In the genomic region with DNA sequence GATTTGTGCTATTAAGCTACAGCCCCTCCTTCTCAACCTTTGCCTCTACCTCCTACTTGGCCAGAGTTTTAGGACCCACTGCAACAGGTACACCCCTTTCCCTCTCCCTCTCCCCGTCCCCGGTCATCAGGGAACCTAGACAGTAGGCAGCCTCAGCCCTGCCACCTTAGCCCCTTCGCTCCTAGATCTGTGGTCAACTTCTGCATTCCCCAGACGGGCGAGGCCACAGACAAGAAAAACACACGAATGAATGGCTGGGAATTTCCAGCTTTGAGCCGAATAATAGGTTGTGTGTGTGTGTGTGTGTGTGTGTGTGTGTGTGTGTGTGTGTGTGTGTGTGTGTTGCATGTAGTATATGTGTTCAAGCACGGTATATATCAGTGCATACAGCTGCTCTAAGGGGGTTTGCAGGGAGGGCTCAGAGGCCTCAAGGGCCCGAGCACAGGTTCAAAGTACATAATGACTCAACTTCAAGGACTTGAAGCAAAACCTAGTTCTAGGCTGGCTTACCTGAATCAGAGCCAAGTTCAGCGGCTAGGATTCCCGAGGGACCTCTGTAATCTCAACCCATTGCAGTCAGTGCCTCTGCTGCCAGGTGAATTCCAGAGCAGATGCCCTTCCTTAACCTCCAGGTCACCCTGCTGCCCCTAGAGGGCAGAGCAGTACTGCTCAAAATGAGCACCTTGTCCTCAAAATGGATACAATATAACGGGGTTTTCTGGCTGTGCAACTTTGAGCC, we compare ENCODE assay signal across 9 mouse cellular contexts. TPM values are rescaled to one million over a fixed set of nuclear protein-coding genes. Genes with fewer than 3 reads are reported as not detected.
DNase-seq lines count a peak whose midpoint lies in the region; ATAC-seq and TF ChIP-seq lines count a peak whose summit lies in the region.
"Had no signal": no experiment of that assay in that cellular context is flagged by ENCODE, and none has a peak within 500 bp of the region (broad histone marks: within the 10 kb centered on the region; RNA-seq: fewer than 3 reads in every experiment).

No protein-coding gene starts in this region.

- no peaks in the 10 kb centered on the region for H3K9me3 ChIP-seq in hindbrain, postnatal 0 days (ENCODE audit: low read length)
- H3K9me3 ChIP-seq in hindbrain, embryonic 16.5 days (ENCODE audit: control insufficient read depth, low read length), result no peaks in the 10 kb centered on the region
- no peaks in the 10 kb centered on the region for H3K9me3 ChIP-seq in G1E (replicated peaks)
- no peaks in the 10 kb centered on the region for H3K9me3 ChIP-seq in midbrain, embryonic 16.5 days (replicated peaks; ENCODE audit: control insufficient read depth, low read length, poor library complexity, severe bottlenecking)
- H3K9me3 ChIP-seq: embryonic facial prominence, embryonic 13.5 days had no signal

- no peaks in the 10 kb centered on the region for H3K27me3 ChIP-seq in hindbrain, postnatal 0 days (ENCODE audit: insufficient read depth, low read length)
- no peaks in the 10 kb centered on the region for H3K27me3 ChIP-seq in hindbrain, embryonic 16.5 days (replicated peaks; ENCODE audit: control insufficient read depth, insufficient read depth, low read length)
- peaks cover 34% of the 10 kb centered on the region for H3K27me3 ChIP-seq in G1E (ENCODE audit: insufficient read depth, low read length)
- no peaks in the 10 kb centered on the region for H3K27me3 ChIP-seq in midbrain, embryonic 16.5 days (ENCODE audit: control insufficient read depth, insufficient read depth, low read depth, low read length)
- H3K27me3 ChIP-seq: embryonic facial prominence, embryonic 13.5 days had no signal

- no peak overlapping the region for H3K9ac ChIP-seq in hindbrain, postnatal 0 days (replicated peaks; ENCODE audit: low read length)
- H3K9ac ChIP-seq in hindbrain, embryonic 16.5 days (ENCODE audit: low read depth, low read length), result no peak overlapping the region
- H3K9ac ChIP-seq in midbrain, embryonic 16.5 days (ENCODE audit: low read depth, low read length), result no peak overlapping the region
- H3K9ac ChIP-seq: embryonic facial prominence, embryonic 13.5 days had no signal

- no peaks in the 10 kb centered on the region for H3K36me3 ChIP-seq in hindbrain, postnatal 0 days (ENCODE audit: insufficient read depth, low read length)
- H3K36me3 ChIP-seq in hindbrain, embryonic 16.5 days (ENCODE audit: control insufficient read depth, insufficient read depth, low read length), result no peaks in the 10 kb centered on the region
- no peaks in the 10 kb centered on the region for H3K36me3 ChIP-seq in G1E (replicated peaks)
- no peaks in the 10 kb centered on the region for H3K36me3 ChIP-seq in midbrain, embryonic 16.5 days (ENCODE audit: control insufficient read depth, insufficient read depth, low read length)
- H3K36me3 ChIP-seq: embryonic facial prominence, embryonic 13.5 days had no signal

- H3K4me1 ChIP-seq in hindbrain, postnatal 0 days (ENCODE audit: insufficient read depth, low read length), result no peaks in the 10 kb centered on the region
- H3K4me1 ChIP-seq in hindbrain, embryonic 16.5 days (ENCODE audit: control insufficient read depth, insufficient read depth, low read depth, low read length), result no peaks in the 10 kb centered on the region; the same call in 1 of the 2 replicates
- H3K4me1 ChIP-seq in G1E (ENCODE audit: insufficient read depth, low read depth, low read length), result peaks cover 10% of the 10 kb centered on the region
- peaks cover 3% of the 10 kb centered on the region; the same call in 1 of the 2 replicates for H3K4me1 ChIP-seq in midbrain, embryonic 16.5 days (ENCODE audit: control insufficient read depth, insufficient read depth, low read length)

- ATAC-seq in hindbrain, postnatal 0 days, result no peak
- no peak for ATAC-seq in hindbrain, embryonic 16.5 days
- no peak; the same call in 1 of the 2 replicates for ATAC-seq in G1E (ENCODE audit: extremely low read depth, insufficient number of reproducible peaks, low FRiP score, poor library complexity, severe bottlenecking)
- ATAC-seq in common myeloid progenitor, adult 5-6 weeks (replicated peaks; ENCODE audit: low read depth, poor library complexity, severe bottlenecking), result peak; percentile 67
- ATAC-seq in midbrain, embryonic 16.5 days, result no peak

- H3K4me2 ChIP-seq in hindbrain, postnatal 0 days (ENCODE audit: low read depth, low read length), result no peak overlapping the region
- no peak overlapping the region for H3K4me2 ChIP-seq in hindbrain, embryonic 16.5 days (ENCODE audit: low read length)
- no peak overlapping the region for H3K4me2 ChIP-seq in midbrain, embryonic 16.5 days (ENCODE audit: low read length)
- H3K4me2 ChIP-seq: embryonic facial prominence, embryonic 13.5 days had no signal

- WGBS in hindbrain, postnatal 0 days, result 71% methylated on average over 12 of the region's 12 CpGs
- 77% methylated on average over 12 of the region's 12 CpGs for WGBS in hindbrain, embryonic 16.5 days
- 61% methylated on average over 12 of the region's 12 CpGs for WGBS in midbrain, embryonic 16.5 days

- peak; percentile 18 for DNase-seq in hindbrain, postnatal 0 days (ENCODE audit: low spot score)
- DNase-seq in G1E (ENCODE audit: low spot score), result peak; percentile 51
- peak; percentile 79 to 89 for DNase-seq in kidney, postnatal 25 days
- DNase-seq in spleen, adult 12 weeks (ENCODE audit: low spot score), result peak; percentile 61
- no peak for DNase-seq in layer of hippocampus, adult 8-10 months (ENCODE audit: low spot score in 2 of 2)

- peak; percentile 46; the same call in 1 of the 2 replicates for TF ChIP-seq CTCF in hindbrain, postnatal 0 days (IDR thresholded peaks at IDR 0.05; ENCODE audit: low read depth)
- no peak for TF ChIP-seq CTCF in G1E (IDR thresholded peaks at IDR 0.05; ENCODE audit: low read depth, low read length)

- H3K27ac ChIP-seq in hindbrain, postnatal 0 days, result no peak overlapping the region
- no peak overlapping the region for H3K27ac ChIP-seq in hindbrain, embryonic 16.5 days (ENCODE audit: low read depth, low read length)
- no peak overlapping the region for H3K27ac ChIP-seq in midbrain, embryonic 16.5 days (ENCODE audit: low read length)
- H3K27ac ChIP-seq: embryonic facial prominence, embryonic 13.5 days had no signal

- no peak overlapping the region for H3K4me3 ChIP-seq in hindbrain, postnatal 0 days (ENCODE audit: low read length)
- H3K4me3 ChIP-seq in hindbrain, embryonic 16.5 days (ENCODE audit: low read length), result no peak overlapping the region
- H3K4me3 ChIP-seq in G1E (ENCODE audit: low read depth, low read length), result no peak overlapping the region
- H3K4me3 ChIP-seq in midbrain, embryonic 16.5 days (ENCODE audit: low read depth, low read length), result no peak overlapping the region
- H3K4me3 ChIP-seq: embryonic facial prominence, embryonic 13.5 days had no signal

RNA-seq across cellular contexts. Expression of a gene that starts 13.6 kb away (rescaled TPM):
- total RNA-seq in hindbrain, postnatal 0 days (2014; rRNA removed), result 99.6 and 100 TPM in 2 replicates
- 74.1 and 87.9 TPM in 2 replicates for polyA plus RNA-seq in hindbrain, postnatal 0 days (2015; fragmentation: Nextera tagmentation; extraction: Ambion mirVana)
- polyA plus RNA-seq in hindbrain, embryonic 16.5 days (2015; fragmentation: Nextera tagmentation; extraction: Ambion mirVana), result 61.2 and 62.0 TPM in 2 replicates
- total RNA-seq in G1E (2014; fragmentation: Nextera tagmentation) (not detected in 2 replicates), G1E (2017) (0.06 and 0.38 TPM in 2 replicates)
- polyA plus RNA-seq in G1E (2012), result not detected in 2 replicates
- total RNA-seq in common myeloid progenitor, adult 5-6 weeks (2017), result not detected in 2 replicates
- total RNA-seq in layer of hippocampus, adult 8-10 months (2022), result 100 to 1,000 TPM; 333 to 386 (median 359) TPM
- 38.4 and 55.8 TPM in 2 replicates for polyA plus RNA-seq in midbrain, embryonic 16.5 days (2015; fragmentation: Nextera tagmentation; extraction: Ambion mirVana)

RNA-seq across cellular contexts. Expression of a gene that starts 24.8 kb away (rescaled TPM):
- total RNA-seq in hindbrain, postnatal 0 days (2014; rRNA removed), result not detected in 2 replicates
- 2.7 and 4.8 TPM in 2 replicates for polyA plus RNA-seq in hindbrain, postnatal 0 days (2015; fragmentation: Nextera tagmentation; extraction: Ambion mirVana)
- polyA plus RNA-seq in hindbrain, embryonic 16.5 days (2015; fragmentation: Nextera tagmentation; extraction: Ambion mirVana), result 0.79 and 0.80 TPM in 2 replicates
- total RNA-seq in G1E (2014; fragmentation: Nextera tagmentation) (not detected in 2 replicates), G1E (2017) (not detected in 2 replicates)
- polyA plus RNA-seq in G1E (2012), result not detected in 2 replicates
- 1.1 and 4.9 TPM in 2 replicates for total RNA-seq in common myeloid progenitor, adult 5-6 weeks (2017)
- 10 to 100 TPM in 1 of 4 experiments, 1 to 10 TPM in 3; 3.7 to 10.8 (median 6.9) TPM for total RNA-seq in layer of hippocampus, adult 8-10 months (2022)
- polyA plus RNA-seq in midbrain, embryonic 16.5 days (2015; fragmentation: Nextera tagmentation; extraction: Ambion mirVana), result 0.40 and 0.62 TPM in 2 replicates
- polyA plus RNA-seq: embryonic facial prominence, embryonic 13.5 days had no signal

RNA-seq across cellular contexts. Expression of a gene that starts 40.0 kb away (rescaled TPM):
- 0.05 TPM in 1 of 2 replicates, not detected in the other for total RNA-seq in hindbrain, postnatal 0 days (2014; rRNA removed)
- 0.10 and 0.13 TPM in 2 replicates for polyA plus RNA-seq in hindbrain, postnatal 0 days (2015; fragmentation: Nextera tagmentation; extraction: Ambion mirVana)
- not detected in 2 replicates for polyA plus RNA-seq in hindbrain, embryonic 16.5 days (2015; fragmentation: Nextera tagmentation; extraction: Ambion mirVana)
- not detected in 2 replicates for total RNA-seq in G1E (2014; fragmentation: Nextera tagmentation)
- total RNA-seq in G1E (2017), result 0.22 TPM in 1 of 2 replicates, not detected in the other
- 0.02 TPM in 1 of 2 replicates, not detected in the other for polyA plus RNA-seq in G1E (2012)
- total RNA-seq in common myeloid progenitor, adult 5-6 weeks (2017), result not detected in 2 replicates
- total RNA-seq in layer of hippocampus, adult 8-10 months (2022), result under 1 TPM in 2 of 4 experiments, not detected in 2; 0.33 to 0.40 TPM
- not detected in 2 replicates for polyA plus RNA-seq in midbrain, embryonic 16.5 days (2015; fragmentation: Nextera tagmentation; extraction: Ambion mirVana)
- polyA plus RNA-seq: embryonic facial prominence, embryonic 13.5 days had no signal

RNA-seq across cellular contexts. Expression of a gene that starts 52.7 kb away (rescaled TPM):
- total RNA-seq in hindbrain, postnatal 0 days (2014; rRNA removed), result 109 and 133 TPM in 2 replicates
- polyA plus RNA-seq in hindbrain, postnatal 0 days (2015; fragmentation: Nextera tagmentation; extraction: Ambion mirVana), result 54.7 and 59.2 TPM in 2 replicates
- 67.7 and 69.8 TPM in 2 replicates for polyA plus RNA-seq in hindbrain, embryonic 16.5 days (2015; fragmentation: Nextera tagmentation; extraction: Ambion mirVana)
- total RNA-seq in G1E (2014; fragmentation: Nextera tagmentation), result 60.7 and 68.8 TPM in 2 replicates
- 38.2 and 49.3 TPM in 2 replicates for total RNA-seq in G1E (2017)
- polyA plus RNA-seq in G1E (2012), result 109 and 133 TPM in 2 replicates
- total RNA-seq in common myeloid progenitor, adult 5-6 weeks (2017), result 16.8 and 30.8 TPM in 2 replicates
- total RNA-seq in layer of hippocampus, adult 8-10 months (2022), result 10 to 100 TPM; 83.6 to 98.9 (median 87.1) TPM
- 53.5 and 61.2 TPM in 2 replicates for polyA plus RNA-seq in midbrain, embryonic 16.5 days (2015; fragmentation: Nextera tagmentation; extraction: Ambion mirVana)

RNA-seq across cellular contexts. Expression of a gene that starts 52.7 kb away (rescaled TPM):
- 62.5 and 72.6 TPM in 2 replicates for total RNA-seq in hindbrain, postnatal 0 days (2014; rRNA removed)
- 139 and 144 TPM in 2 replicates for polyA plus RNA-seq in hindbrain, postnatal 0 days (2015; fragmentation: Nextera tagmentation; extraction: Ambion mirVana)
- 190 and 191 TPM in 2 replicates for polyA plus RNA-seq in hindbrain, embryonic 16.5 days (2015; fragmentation: Nextera tagmentation; extraction: Ambion mirVana)
- total RNA-seq in G1E (2014; fragmentation: Nextera tagmentation) (56.3 and 75.9 TPM in 2 replicates), G1E (2017) (54.0 and 61.0 TPM in 2 replicates)
- polyA plus RNA-seq in G1E (2012), result 450 and 629 TPM in 2 replicates
- total RNA-seq in common myeloid progenitor, adult 5-6 weeks (2017), result 32.4 and 34.1 TPM in 2 replicates
- total RNA-seq in layer of hippocampus, adult 8-10 months (2022), result 10 to 100 TPM; 62.0 to 88.0 (median 71.0) TPM
- polyA plus RNA-seq in midbrain, embryonic 16.5 days (2015; fragmentation: Nextera tagmentation; extraction: Ambion mirVana), result 188 and 194 TPM in 2 replicates

Comparison
In these comparisons a context has a peak if more than half of its experiments do, and no peak if none do; other contexts are left out.
1. DNase-seq: peak in hindbrain, postnatal 0 days (single experiment), G1E (single experiment), kidney, postnatal 25 days (2 of 2) and spleen, adult 12 weeks (single experiment); none in layer of hippocampus, adult 8-10 months (0 of 2).
2. RNA of a gene that starts 13.6 kb away (total RNA-seq): 333 to 386 TPM in layer of hippocampus, adult 8-10 months and 99.6 to 100 TPM in hindbrain, postnatal 0 days; 0.06 to 0.38 TPM in G1E and not detected in common myeloid progenitor, adult 5-6 weeks; every median in the first group is over 10 times any median in the second.